Mouse (Mus musculus): ENCODE measurements around the gene Rho.

- TF ChIP-seq MYOG (IDR thresholded peaks at IDR 0.05; ENCODE audit: control insufficient read depth in 1 of 3, insufficient read depth in 1 of 3, insufficient read length in 2 of 3, low read depth in 2 of 3) (no peak), POLR2A (IDR thresholded peaks at IDR 0.05; ENCODE audit: insufficient read length, low read depth) (no peak)
Observed at GRCm38 (mm10) chr6:115931639-115932038, at the start of gene Rho.
